33 mouse cellular contexts compared by ENCODE assay signal in genomic region chr2:171670945-171671547, GRCm38 (mm10).
"Had no signal": no experiment of that assay in that cellular context is flagged by ENCODE, and none has a peak within 500 bp of the region (broad histone marks: within the 10 kb centered on the region; RNA-seq: fewer than 3 reads in every experiment).

No protein-coding gene starts in this region.

- DNase-seq: heart, postnatal 10 days; heart, postnatal 36 days; kidney, adult 11 months; kidney, adult 18-20 months; kidney, adult 2 months; kidney, adult 8-10 months; kidney, adult 9 months; kidney, postnatal 10 days; kidney, postnatal 14 days; kidney, postnatal 25 days; kidney, postnatal 36 days; kidney, postnatal 4 days; layer of hippocampus, adult 9-11 months; layer of hippocampus, postnatal 36 days had no signal

- H3K4me1 ChIP-seq: heart, embryonic 15.5 days; hindbrain, embryonic 10.5 days; kidney, embryonic 15.5 days had no signal

- H3K9me3 ChIP-seq: heart, embryonic 12.5 days; heart, embryonic 13.5 days; heart, embryonic 15.5 days; hindbrain, embryonic 12.5 days; hindbrain, embryonic 13.5 days; hindbrain, embryonic 15.5 days; intestine, embryonic 15.5 days; kidney, embryonic 15.5 days had no signal

- H3K36me3 ChIP-seq: heart, embryonic 12.5 days; heart, embryonic 13.5 days; heart, embryonic 15.5 days; hindbrain, embryonic 10.5 days; hindbrain, embryonic 12.5 days; hindbrain, embryonic 13.5 days; hindbrain, embryonic 15.5 days; intestine, embryonic 15.5 days; kidney, embryonic 15.5 days had no signal

- H3K27ac ChIP-seq: heart, embryonic 13.5 days; heart, embryonic 15.5 days; hindbrain, embryonic 10.5 days; hindbrain, embryonic 12.5 days; hindbrain, embryonic 13.5 days; hindbrain, embryonic 14.5 days; hindbrain, embryonic 15.5 days; hindbrain, postnatal 0 days; intestine, embryonic 15.5 days; kidney, embryonic 15.5 days; kidney, postnatal 0 days; layer of hippocampus, adult 2 months; left cerebral cortex, adult 2 months had no signal

- H3K4me3 ChIP-seq: heart, embryonic 12.5 days; heart, embryonic 13.5 days; heart, embryonic 15.5 days; hindbrain, embryonic 10.5 days; hindbrain, embryonic 12.5 days; hindbrain, embryonic 13.5 days; hindbrain, embryonic 15.5 days; intestine, embryonic 15.5 days; kidney, embryonic 15.5 days; layer of hippocampus, adult 2 months; left cerebral cortex, adult 2 months had no signal

- H3K9ac ChIP-seq: heart, embryonic 12.5 days; heart, embryonic 13.5 days; heart, embryonic 15.5 days; hindbrain, embryonic 12.5 days; hindbrain, embryonic 13.5 days; hindbrain, embryonic 14.5 days; hindbrain, embryonic 15.5 days; intestine, embryonic 15.5 days; kidney, embryonic 15.5 days had no signal

- H3K4me2 ChIP-seq: heart, embryonic 11.5 days; heart, embryonic 12.5 days; heart, embryonic 13.5 days; heart, embryonic 15.5 days; hindbrain, embryonic 12.5 days; hindbrain, embryonic 13.5 days; hindbrain, embryonic 14.5 days; hindbrain, embryonic 15.5 days; intestine, embryonic 15.5 days; kidney, embryonic 15.5 days had no signal

- ATAC-seq: hindbrain, embryonic 16.5 days; hindbrain, postnatal 0 days; inflammation-experienced regulatory T-cells, adult 6 months; intestine, embryonic 15.5 days; intestine, embryonic 16.5 days; intestine, postnatal 0 days had no signal

- H3K27me3 ChIP-seq: heart, embryonic 12.5 days; heart, embryonic 13.5 days; heart, embryonic 15.5 days; hindbrain, embryonic 12.5 days; hindbrain, embryonic 13.5 days; hindbrain, embryonic 15.5 days; intestine, embryonic 15.5 days; kidney, embryonic 15.5 days had no signal
